In the genomic region with DNA sequence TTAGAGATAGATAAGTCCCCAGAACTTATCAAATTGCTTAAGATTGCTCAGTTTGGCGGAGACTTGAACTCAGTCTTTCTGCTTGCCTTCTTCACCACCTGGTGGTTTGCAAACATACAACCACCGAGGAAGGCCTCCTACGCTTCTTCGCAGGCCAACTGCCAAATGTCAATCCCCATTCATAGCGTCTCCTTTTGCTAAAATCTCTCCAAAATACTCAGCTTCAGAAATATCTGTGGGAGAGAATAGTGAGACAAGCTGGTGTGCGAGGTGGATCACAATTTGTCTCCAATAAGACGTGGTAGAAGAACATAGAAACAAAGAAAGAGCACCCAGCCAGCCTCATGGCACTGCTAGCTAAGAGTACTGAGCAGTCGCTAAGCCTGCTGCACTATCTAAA, we compare ENCODE assay signal across 8 mouse cellular contexts. TPM values are rescaled to one million over a fixed set of nuclear protein-coding genes. Genes with fewer than 3 reads are reported as not detected.
DNase-seq lines count a peak whose midpoint lies in the region; ATAC-seq and TF ChIP-seq lines count a peak whose summit lies in the region.

No protein-coding gene starts in this region.

- peak overlapping the region; percentile 63 for H3K4me3 ChIP-seq in lung, embryonic 16.5 days (ENCODE audit: low read length)
- peak overlapping the region; percentile 73 for H3K4me3 ChIP-seq in forebrain, postnatal 0 days (ENCODE audit: low read depth, low read length)

- no peak overlapping the region for H3K9ac ChIP-seq in lung, embryonic 16.5 days (ENCODE audit: low read length)
- H3K9ac ChIP-seq in forebrain, postnatal 0 days = peak overlapping the region; percentile 88; the same call in 1 of the 2 replicates

- peaks cover 50% of the 10 kb centered on the region for H3K27me3 ChIP-seq in lung, embryonic 16.5 days (ENCODE audit: control insufficient read depth, insufficient read depth, low read depth, low read length)
- no peaks in the 10 kb centered on the region for H3K27me3 ChIP-seq in forebrain, postnatal 0 days (ENCODE audit: insufficient read depth, low read length)

- no peaks in the 10 kb centered on the region; the same call in 1 of the 2 replicates for H3K4me1 ChIP-seq in lung, embryonic 16.5 days (replicated peaks; ENCODE audit: control insufficient read depth, insufficient read depth, low read length)
- H3K4me1 ChIP-seq in forebrain, postnatal 0 days (ENCODE audit: insufficient read depth) = no peaks in the 10 kb centered on the region

- no peak overlapping the region for H3K27ac ChIP-seq in lung, embryonic 16.5 days (ENCODE audit: low read length)
- peak overlapping the region; percentile 89 for H3K27ac ChIP-seq in forebrain, postnatal 0 days (ENCODE audit: low read depth, low read length)

- H3K4me2 ChIP-seq in lung, embryonic 16.5 days (ENCODE audit: low read depth, low read length) = peak overlapping the region; percentile 97
- H3K4me2 ChIP-seq in forebrain, postnatal 0 days (ENCODE audit: low read depth) = peak overlapping the region; percentile 75

- no peaks in the 10 kb centered on the region for H3K9me3 ChIP-seq in lung, embryonic 16.5 days (ENCODE audit: control insufficient read depth, low read length)
- no peaks in the 10 kb centered on the region for H3K9me3 ChIP-seq in forebrain, postnatal 0 days (ENCODE audit: low read length)

- WGBS in lung, embryonic 16.5 days = 53% methylated on average over 8 of the region's 8 CpGs
- 39% methylated on average over 8 of the region's 8 CpGs for WGBS in forebrain, postnatal 0 days

- H3K36me3 ChIP-seq in lung, embryonic 16.5 days (ENCODE audit: control insufficient read depth, insufficient read depth, low read length) = no peaks in the 10 kb centered on the region
- peaks cover 4% of the 10 kb centered on the region; the same call in 1 of the 2 replicates for H3K36me3 ChIP-seq in forebrain, postnatal 0 days (ENCODE audit: insufficient read depth)

- no peak for ATAC-seq in lung, embryonic 16.5 days (ENCODE audit: low read depth)
- no peak for ATAC-seq in forebrain, postnatal 0 days

- TF ChIP-seq CTCF in forebrain, postnatal 0 days (IDR thresholded peaks at IDR 0.05; ENCODE audit: low read depth) = no peak

- DNase-seq in lung, adult 18-20 months = no peak
- DNase-seq in forebrain, postnatal 0 days = no peak
- DNase-seq in layer of hippocampus, postnatal 25 days (ENCODE audit: extremely low spot score in 1 of 2, low spot score in 1 of 2) = peak; percentile 23 to 36
- DNase-seq in right cerebral cortex, postnatal 10 days (ENCODE audit: low spot score in 2 of 2) = peak; percentile 64 to 72
- DNase-seq in cerebellum, adult 18-20 months = no peak
- no peak for DNase-seq in spleen, adult 12 weeks (ENCODE audit: low spot score)
- DNase-seq in kidney, adult 9 months = no peak

RNA-seq across cellular contexts. Expression of gene Prrt4, which starts 0.5 kb away (rescaled TPM):
- polyA plus RNA-seq in lung, embryonic 16.5 days (2015; fragmentation: Nextera tagmentation; extraction: Ambion mirVana) = 0.28 and 0.30 TPM in 2 replicates
- 17.6 and 23.5 TPM in 2 replicates for total RNA-seq in forebrain, postnatal 0 days (2014; rRNA removed)
- 9.0 and 12.1 TPM in 2 replicates for polyA plus RNA-seq in forebrain, postnatal 0 days (2015; fragmentation: Nextera tagmentation; extraction: Ambion mirVana)
- total RNA-seq in layer of hippocampus, postnatal 25 days (2021) = 1 to 10 TPM; 3.2 to 3.6 TPM

RNA-seq across cellular contexts. Expression of gene Rbm28, which starts 15.0 kb away (rescaled TPM):
- polyA plus RNA-seq in lung, embryonic 16.5 days (2015; fragmentation: Nextera tagmentation; extraction: Ambion mirVana) = 32.9 and 33.5 TPM in 2 replicates
- 32.8 and 33.5 TPM in 2 replicates for total RNA-seq in forebrain, postnatal 0 days (2014; rRNA removed)
- 14.7 and 18.0 TPM in 2 replicates for polyA plus RNA-seq in forebrain, postnatal 0 days (2015; fragmentation: Nextera tagmentation; extraction: Ambion mirVana)
- total RNA-seq in layer of hippocampus, postnatal 25 days (2021) = 10 to 100 TPM; 35.6 to 49.6 TPM

RNA-seq across cellular contexts. Expression of gene Impdh1, which starts 36.3 kb away (rescaled TPM):
- 42.7 and 45.7 TPM in 2 replicates for polyA plus RNA-seq in lung, embryonic 16.5 days (2015; fragmentation: Nextera tagmentation; extraction: Ambion mirVana)
- total RNA-seq in forebrain, postnatal 0 days (2014; rRNA removed) = 27.2 and 42.8 TPM in 2 replicates
- 65.9 and 70.6 TPM in 2 replicates for polyA plus RNA-seq in forebrain, postnatal 0 days (2015; fragmentation: Nextera tagmentation; extraction: Ambion mirVana)
- total RNA-seq in layer of hippocampus, postnatal 25 days (2021) = 10 to 100 TPM; 44.4 to 48.3 TPM

Comparison
In these comparisons a context has a peak if more than half of its experiments do, and no peak if none do; other contexts are left out.
1. DNase-seq: peak in layer of hippocampus, postnatal 25 days (2 of 2) and right cerebral cortex, postnatal 10 days (2 of 2); none in lung, adult 18-20 months (0 of 2), forebrain, postnatal 0 days (single experiment), cerebellum, adult 18-20 months (0 of 2), spleen, adult 12 weeks (single experiment) and kidney, adult 9 months (single experiment).